Mouse (Mus musculus) cerebral cortex, adult 2 months (tissue): ENCODE data around the gene Osbpl10.

Source experiments
- WGBS: fragments of 180-500 bp; shearing (Covaris S2); methylation state at CpG from one replicate; pipeline ENCODE4 v1.1.7; 2018; 5-methylcytosine and 5-hydroxymethylcytosine counted together

Gene Osbpl10

DNA sequence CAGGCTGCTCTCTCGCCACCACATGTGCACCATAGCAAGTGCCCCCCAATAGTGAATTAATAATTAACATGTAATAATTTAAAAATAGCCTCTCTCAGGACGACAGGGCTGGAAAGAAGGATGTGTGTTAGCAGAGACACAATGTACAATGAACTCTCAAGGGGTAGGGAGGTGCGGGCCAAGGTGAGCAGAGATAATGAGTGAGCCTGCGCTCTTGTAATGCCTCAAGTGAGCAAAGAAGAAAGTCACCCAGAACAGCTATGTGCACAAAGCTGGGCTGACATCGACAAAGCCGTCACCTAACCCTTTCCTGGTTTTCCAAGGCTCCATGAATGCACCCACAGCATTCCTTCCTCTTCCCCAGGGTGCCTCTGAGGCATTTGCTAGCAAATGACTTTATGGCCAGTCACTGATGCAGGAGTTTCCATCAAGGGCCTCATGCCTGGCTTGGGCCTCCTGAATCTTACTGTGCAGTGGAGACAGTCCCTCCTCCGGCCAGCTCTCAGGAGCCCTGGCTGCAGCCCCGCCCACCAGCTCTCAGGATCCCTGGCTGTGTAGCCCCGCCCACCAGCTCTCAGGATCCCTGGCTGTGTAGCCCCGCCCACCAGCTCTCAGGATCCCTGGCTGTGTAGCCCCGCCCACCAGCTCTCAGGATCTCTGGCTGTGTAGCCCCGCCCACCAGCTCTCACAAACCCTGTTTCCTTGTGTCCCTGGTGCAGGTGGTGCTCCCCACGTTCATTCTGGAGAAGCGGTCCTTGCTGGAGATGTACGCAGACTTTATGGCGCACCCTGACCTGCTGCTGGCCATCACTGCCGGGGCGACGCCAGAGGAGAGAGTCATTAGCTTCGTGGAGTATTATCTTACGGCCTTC, 237.7 kb downstream of the Osbpl10 start:
- 56% methylated on average over 21 of the region's 21 CpGs for WGBS

DNA sequence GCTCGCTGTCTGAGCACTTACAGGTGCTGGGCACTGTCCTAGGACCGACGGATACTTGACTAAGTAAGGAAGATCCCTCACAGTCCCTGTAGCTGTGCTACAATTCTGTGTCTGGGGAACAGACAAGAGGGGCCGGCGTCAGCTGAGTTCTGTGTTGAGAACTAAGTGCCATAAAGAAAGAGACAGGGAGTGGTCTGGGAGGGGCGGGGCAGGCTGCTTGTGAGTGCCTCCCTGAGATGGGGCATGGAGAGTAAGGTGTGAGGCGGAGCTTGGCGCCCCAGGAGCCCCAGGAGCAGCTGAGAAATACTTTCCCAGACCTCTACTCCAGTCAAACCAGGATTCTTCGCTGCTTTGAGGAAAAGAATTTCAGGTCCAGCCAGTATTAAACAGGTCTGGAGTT, 239.6 kb downstream of the Osbpl10 start:
- WGBS: 65% methylated on average over 9 of the region's 9 CpGs

DNA sequence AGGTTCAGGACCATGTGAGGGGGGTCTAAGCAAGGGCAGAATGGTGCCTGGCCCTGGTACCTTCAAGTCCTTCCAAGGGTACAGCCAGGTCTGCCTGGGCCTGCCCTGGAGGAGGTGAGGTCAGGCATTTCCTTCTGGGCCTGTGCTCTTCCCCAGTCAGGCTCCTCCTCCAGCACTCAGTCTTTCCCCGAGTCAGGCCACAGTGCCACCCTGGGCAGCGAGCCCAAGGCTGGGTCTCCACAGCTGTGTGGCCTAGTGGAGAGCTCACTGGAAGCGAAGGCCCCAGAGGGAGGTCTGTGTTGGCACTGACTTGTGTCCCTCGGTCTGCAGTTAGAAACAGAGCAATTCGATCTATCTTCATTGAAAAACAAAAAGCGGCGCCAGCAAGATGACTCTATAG, 242.1 kb downstream of the Osbpl10 start:
- 70% methylated on average over 7 of the region's 7 CpGs for WGBS

DNA sequence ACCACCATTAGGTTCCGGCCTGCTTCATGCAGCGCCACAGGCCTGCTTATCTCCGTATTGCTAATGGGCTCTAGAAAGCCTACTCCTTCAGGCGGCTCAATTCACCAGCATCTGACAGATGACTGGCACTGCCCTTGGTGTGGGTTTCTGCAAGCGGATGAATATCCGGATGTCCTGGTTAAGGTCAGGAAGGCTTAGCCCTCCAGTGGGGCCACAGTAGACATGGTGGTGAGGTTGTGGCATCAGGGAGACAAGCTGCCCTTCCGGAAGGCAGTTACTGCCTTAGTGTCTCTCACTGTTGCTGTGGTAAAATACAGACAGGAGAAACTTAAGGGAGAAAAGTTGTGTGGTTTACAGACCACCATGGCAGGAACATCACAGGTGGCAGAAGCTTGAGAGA, 242.9 kb downstream of the Osbpl10 start:
- 98% methylated on average over 7 of the region's 7 CpGs for WGBS

DNA sequence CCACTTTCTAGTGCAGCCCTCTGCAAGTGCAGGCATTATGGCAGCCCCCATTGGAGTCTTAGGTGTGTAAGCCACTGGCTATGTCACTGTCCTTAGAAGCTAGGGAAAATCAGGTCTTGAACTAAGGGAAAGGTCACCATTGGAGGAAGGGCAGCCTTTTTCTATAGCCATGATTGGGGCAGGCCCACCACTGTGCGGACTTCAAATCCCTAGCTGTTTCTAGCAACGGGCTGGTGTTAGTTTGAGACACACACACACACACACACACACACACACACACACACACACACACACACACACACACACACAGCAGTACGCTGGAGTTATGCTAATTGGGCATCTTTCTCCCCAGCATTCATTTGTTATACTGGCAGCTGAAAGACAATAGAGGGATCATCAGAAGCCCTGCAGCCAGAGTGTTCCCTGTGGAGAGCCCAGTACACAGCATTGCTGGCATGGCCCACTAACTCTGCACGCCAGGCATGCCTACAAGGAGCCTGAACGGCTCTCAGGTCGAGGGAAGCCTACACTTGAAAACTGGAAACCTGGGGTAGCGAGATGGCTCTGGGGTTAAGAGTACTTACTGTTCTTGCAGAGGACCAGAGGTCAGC, 246.5 kb downstream of the Osbpl10 start:
- 60% methylated on average over 7 of the region's 7 CpGs for WGBS

DNA sequence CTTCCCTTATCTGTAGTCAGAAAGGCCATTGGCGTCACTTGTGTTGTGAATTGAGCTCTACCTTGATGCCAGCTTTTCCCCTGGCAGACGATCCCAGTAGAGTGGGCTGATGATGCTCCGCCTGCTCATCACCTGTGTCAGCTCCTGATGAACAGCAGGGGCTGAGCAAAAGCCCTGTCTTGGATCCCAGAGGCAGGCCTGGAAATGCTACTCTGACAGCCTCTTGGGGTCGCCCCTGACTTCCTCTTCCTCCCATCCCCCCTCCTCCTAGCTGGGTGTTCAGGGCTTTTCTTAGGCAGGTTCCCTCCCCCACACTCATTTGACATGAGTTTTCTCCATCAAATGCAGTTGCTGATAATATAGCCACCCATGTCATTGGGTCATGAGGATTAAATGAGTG, 250.8 kb downstream of the Osbpl10 start:
- 70% methylated on average over 4 of the region's 4 CpGs for WGBS

DNA sequence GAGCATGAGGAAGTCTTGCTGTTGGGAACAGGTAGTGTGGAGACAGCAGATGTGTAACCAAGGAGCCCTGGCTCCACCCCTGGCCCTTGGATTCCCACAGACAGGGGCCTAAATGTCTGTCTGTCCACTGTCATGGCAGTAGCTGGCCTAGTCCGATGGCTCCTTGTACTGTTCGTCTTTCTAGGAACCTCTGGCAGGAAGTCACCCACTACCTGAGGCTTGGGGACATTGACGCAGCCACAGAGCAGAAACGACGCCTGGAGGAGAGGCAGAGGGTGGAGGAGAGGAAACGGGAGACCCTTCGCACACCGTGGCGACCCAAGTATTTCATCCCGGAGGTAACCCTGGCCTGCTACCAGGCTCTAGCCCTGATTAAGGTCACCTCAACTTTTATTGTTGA, 251.3 kb downstream of the Osbpl10 start:
- WGBS: 87% methylated on average over 10 of the region's 10 CpGs

DNA sequence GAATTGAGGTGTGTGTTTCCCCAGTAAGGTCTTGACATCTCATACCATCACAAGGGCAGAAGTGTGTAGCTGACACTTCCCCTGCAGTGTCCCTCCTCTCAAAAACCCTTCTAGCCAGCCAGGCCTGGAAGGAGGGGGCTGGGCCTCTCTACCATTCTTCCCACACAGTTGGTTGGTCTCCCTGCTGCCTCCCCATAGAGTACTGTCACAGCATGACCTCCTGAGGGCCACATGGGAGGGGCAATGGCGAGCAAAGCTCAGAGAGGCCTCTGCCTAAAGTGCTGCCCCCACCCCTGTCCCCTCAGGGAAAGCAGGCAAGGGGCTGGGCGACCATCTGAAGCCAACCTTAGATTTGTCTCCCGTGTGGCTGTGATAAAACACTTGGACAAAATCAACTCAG, 251.8 kb downstream of the Osbpl10 start:
- 62% methylated on average over 3 of the region's 3 CpGs for WGBS

DNA sequence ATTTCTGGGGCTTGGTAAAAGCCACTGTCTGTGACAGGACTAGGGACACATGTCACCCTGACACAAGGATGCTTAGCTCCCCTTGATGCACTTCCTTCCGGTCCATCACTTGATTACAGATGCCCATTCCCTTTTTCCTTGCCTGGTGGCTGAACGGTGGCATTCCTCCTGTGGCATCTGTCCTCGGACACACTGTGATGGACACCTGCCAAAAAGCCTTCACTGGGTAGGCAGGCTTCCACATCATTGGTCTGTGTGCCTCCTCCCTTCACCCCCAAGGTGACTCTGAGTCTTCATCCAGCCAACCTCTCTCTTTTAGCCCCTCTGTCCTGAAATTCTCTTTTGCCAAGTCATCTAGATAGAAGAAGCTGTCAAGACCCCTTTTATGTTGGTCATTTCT, 253.1 kb downstream of the Osbpl10 start:
- 65% methylated on average over 3 of the region's 3 CpGs for WGBS

DNA sequence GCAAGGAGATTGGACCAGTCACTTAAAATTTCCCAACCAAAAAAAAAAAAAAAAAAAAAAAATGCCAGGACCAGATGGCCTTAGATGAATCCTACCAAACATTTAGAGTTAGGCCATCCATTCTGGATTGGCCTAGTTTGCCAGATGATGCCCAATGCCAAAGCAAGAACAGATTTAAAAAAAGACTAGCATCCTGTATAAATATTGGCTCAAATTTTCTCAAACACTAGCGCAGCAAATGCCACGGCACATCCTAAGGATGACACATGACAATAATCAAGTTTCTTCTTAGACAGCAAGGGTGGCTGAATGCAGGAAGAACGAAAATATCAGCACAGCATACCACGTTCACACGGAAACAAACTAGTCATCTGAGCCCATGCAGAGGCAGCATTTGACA, 255.4 kb downstream of the Osbpl10 start:
- 49% methylated on average over 5 of the region's 5 CpGs for WGBS

DNA sequence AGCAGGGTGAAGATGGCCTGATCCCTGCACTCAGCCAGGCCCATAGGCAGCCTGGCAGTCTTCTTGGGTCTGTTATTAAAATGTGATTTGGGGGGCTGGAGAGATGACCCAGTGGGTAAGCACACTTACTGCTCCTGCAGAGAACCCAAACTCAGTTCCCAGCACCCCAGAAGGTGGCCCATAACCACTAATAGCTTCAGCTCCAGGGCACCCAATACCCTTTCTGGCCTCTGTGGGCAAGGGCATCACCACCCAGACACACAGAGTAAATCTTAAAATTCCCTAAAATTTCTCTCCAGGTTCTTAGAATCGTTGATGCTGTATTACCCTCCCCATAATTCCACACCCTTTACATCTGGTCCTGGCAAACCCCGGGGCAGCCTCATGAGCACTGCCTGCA, 256.2 kb downstream of the Osbpl10 start:
- WGBS: 73% methylated on average over 2 of the region's 2 CpGs

DNA sequence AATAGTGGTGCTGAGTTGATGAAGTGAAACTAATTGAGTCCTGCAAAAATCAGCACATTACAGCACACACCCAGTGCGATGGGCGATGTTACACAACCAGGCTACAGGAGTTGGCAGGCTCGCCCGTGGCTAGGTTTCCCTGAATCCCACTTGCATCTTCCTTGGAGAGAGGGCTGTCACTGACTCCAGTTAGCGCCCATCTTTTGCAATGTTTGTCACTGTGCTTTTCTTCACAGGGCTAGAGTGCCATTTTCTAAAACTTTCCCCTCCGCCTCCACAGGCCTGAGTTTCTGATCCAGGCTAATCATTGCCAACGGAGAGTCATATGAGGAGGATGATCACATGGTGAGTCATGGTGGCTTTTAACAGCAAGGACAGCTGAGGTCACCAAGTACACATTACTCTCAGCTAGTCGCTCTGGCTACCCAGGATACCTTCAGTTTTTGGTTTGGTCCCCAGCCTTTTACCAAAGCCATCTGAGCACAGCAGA, 258.0 kb downstream of the Osbpl10 start:
- 46% methylated on average over 8 of the region's 8 CpGs for WGBS

DNA sequence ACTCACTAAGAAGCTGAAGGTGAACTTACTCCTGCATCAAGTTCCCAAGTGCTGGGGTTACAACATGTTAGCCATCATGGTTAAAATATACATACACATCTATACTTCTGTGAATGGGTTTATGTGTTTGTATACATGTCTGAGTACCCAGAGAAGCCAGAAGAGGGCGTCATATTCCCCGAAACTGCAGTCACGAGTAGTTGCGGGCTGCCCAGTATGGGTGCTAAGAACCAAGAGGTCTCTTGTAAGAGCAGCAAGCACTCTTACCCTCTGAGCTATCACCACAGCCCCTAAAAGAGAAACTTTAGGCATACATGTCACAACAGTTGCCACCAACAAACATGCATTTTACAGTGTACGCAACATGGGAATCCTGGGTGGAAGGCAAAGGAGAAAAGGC, 261.5 kb downstream of the Osbpl10 start:
- 96% methylated on average over 5 of the region's 5 CpGs for WGBS

DNA sequence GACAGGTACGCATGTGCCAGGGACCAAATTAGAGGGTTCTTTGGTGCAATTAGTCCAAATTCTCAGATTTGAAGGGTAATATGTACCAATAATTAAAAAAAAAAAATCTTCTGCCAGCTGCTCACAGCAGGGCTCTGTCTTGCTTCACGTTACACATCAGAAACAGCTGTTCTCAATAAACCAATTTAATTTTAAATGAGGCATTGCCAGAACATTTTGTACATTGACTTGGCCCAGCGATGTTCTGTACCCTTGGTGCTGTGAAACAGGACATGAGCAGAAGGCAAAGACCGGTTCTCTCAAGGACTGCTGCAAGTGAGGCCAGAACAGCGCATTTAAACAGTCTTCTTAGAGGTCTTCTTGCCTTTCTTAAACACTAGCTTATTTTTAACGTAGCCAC, 265.3 kb downstream of the Osbpl10 start:
- 79% methylated on average over 6 of the region's 6 CpGs for WGBS

DNA sequence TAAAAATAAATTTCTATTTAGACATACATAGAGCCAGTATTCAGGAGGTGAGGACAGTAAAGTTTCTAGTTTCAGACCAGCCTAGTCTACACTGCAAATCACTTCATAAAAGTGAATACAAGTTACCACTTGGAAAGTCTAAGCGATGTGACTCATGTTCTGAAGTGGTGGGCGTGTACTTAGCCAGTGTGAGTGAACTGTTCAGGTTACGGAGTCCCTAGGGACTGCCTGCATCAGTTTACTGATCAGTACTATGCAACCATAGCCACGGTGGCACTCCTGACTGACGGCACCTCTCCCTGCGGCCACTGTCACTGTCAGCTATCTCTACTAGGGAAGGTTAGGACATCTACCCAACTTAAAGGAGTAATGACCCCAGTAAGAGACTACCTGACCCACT, 266.7 kb downstream of the Osbpl10 start:
- WGBS: 66% methylated on average over 6 of the region's 6 CpGs

DNA sequence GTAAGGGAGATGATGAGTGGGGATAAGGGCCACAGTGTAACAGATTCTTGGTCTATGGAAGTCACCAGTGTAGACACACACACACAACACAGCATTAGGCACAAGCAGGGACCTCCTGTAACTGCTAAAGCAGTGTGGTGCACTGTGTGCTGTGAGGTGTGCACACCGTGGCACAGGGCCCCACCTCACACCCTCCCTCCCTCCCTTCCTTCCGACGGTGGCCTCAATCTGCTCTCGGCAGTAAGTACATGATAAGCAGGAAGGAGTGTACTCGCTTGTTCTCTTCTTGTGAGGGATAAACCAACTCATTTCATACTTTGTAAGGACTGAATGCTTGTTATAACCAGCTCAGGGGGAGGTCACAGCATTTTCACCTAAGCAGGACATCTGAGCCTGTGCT, 270.8 kb downstream of the Osbpl10 start:
- 52% methylated on average over 5 of the region's 5 CpGs for WGBS

DNA sequence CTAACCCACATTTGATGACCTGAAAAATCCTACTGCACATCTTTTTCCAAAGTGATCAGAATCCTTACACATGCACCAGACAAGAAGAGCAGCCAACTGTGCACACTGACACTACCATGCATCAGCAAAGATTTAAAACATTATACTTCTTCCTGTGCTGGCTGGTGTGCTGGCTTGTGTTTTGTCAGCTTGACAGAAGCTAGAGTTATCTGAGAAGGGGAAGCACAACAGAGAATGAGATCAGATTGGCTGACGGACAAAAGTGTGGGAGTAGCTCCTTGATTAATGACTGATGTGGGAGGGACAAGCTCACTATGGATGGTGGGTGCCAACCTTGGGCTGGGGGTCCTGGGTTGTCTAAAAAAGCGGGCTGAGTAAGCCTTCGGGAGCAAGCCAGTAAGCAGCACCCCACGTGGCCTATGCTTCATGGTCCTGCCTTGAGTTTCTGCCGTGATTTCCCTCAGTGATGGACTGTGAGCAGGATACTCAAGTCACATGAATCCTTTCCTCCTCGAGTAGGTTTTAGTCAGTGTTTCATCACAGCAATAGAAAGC, 279.4 kb downstream of the Osbpl10 start:
- WGBS: 58% methylated on average over 6 of the region's 6 CpGs

DNA sequence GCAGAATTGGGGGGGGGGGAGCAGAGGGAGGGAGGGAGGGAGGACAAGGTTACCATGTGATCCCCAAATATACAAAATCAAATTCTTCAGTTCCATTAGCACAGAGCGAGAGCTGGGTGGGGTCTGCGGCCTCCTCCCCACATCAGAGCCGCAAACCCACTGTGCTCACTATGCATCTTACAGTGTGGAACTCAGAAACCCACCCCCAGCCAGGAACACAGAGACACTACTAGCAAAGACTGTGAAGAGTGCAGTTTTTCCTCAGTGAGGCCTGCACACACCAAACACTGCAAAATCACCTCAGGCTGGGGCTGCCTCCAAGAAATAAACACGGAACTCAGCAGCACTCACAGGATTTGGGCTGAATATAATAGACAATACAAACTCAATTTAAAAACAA, 281.5 kb downstream of the Osbpl10 start:
- WGBS: 85% methylated on average over 4 of the region's 4 CpGs

DNA sequence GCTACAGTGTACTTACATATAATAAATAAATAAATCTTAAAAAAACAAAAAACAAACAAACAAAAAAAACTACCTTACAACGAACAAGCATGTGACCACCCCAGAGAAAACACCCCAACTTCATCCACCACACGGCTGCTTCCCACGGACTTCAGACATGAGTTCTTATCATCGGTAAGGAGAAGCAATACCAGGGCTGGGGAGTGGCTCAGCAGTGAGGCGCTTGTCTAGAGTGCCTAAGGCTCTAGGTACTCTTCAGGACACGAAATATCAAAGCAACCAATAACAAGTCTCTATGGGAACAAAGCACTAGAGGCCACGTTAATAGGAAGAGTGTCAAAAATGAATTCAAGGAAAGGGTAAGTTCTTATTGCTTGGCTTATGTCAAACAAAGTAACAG, 282.1 kb downstream of the Osbpl10 start:
- 76% methylated on average over 7 of the region's 7 CpGs for WGBS

DNA sequence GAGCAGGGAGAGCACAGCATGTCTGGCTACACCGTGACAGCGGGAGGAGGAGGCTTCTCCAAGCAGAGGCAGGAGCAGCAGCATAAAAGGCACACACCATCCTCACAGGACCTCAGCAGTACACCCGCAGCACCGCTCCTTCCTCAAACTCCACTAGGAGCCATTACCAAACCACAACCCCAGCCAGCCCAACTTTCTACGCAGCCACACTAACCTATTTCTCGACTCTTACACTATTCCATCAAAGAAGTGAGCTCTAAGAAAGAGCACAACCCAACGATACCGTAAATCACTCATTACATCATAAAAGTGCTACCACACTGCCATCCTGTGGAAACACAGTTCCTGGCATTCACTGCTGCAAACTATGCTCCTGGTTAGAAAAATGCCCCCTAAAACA, 283.1 kb downstream of the Osbpl10 start:
- 45% methylated on average over 8 of the region's 8 CpGs for WGBS

DNA sequence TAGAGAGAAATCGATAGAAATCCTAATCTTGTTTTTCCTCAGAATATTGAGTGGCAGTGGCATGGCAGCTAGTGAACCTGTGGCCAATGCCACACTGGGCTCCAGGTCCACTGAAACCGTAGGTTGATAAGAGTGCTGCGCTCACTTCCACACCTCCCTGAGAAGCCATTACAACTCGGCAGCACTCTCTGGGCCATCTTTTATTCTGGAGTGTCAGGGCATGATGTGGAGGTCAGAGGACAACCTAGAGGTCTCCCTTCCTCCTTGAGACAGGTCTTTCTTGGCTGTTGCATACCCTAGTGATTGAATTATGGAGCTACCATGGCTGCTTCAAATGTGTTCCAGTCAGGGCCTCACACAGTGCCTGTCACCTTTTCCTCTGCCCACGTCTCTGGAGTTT, 283.5 kb downstream of the Osbpl10 start:
- WGBS: 83% methylated on average over 5 of the region's 5 CpGs

DNA sequence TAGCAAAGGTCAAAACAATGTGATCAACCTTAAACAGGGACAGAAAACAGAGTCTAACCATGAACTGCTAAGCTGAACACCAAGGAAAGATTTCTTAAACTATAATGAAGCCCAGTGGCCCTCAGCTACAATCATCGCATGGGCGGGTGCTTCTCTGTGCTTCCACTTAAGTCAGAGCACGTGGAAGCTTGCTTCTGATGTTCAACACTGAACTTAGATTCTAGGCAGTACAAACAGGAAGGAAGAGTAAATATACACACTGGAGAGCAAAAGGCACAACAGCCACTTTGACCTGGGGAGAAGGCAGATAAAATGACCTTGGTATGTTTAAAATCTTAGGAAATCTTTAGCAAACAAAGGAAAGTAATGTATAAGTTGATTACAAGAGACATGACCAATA, 293.2 kb downstream of the Osbpl10 start:
- WGBS: 84% methylated on average over 3 of the region's 3 CpGs

DNA sequence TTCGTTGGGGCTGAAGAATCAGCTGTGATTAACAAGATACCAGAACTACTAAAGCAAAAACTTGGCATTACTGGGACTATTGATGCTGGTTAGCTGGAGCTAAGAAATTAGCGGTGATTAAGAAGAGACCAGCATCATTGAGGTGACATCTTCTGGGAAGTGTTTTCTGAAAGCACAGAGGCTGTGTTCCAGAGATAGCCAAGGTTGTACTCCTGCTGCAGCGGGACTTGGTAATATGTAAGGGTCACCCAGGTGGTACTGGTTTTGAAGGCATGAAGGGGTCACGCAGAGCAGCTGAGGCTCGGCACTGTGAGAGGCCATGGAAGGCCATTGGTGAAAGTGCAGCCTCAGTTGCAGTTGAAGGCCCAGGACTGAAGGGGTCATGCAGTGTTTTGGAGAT, 294.1 kb downstream of the Osbpl10 start:
- WGBS: 92% methylated on average over 5 of the region's 5 CpGs
